Comparison of ENCODE assay signal across 23 mouse cellular contexts in genomic region chr1:189064629-189065028, GRCm38 (mm10). TPM values are rescaled to one million over a fixed set of nuclear protein-coding genes. Genes with fewer than 3 reads are reported as not detected.
DNase-seq lines count a peak whose midpoint lies in the region; ATAC-seq lines count a peak whose summit lies in the region.
"Had no signal": no experiment of that assay in that cellular context is flagged by ENCODE, and none has a peak within 500 bp of the region (broad histone marks: within the 10 kb centered on the region; RNA-seq: fewer than 3 reads in every experiment).

No protein-coding gene starts in this region.

- peak overlapping the region; percentile 17; the same call in 1 of the 2 replicates for H3K27ac ChIP-seq in forebrain, embryonic 14.5 days (ENCODE audit: low read depth, low read length)
- H3K27ac ChIP-seq in forebrain, embryonic 10.5 days = no peak overlapping the region
- no peak overlapping the region for H3K27ac ChIP-seq in midbrain, embryonic 16.5 days (ENCODE audit: low read length)
- H3K27ac ChIP-seq: heart, embryonic 15.5 days; kidney, postnatal 0 days; limb, embryonic 15.5 days; liver, embryonic 15.5 days; midbrain, embryonic 12.5 days had no signal

- 83% methylated on average over 4 of the region's 4 CpGs for WGBS in forebrain, embryonic 14.5 days
- WGBS in forebrain, embryonic 10.5 days = 95% methylated on average over 4 of the region's 4 CpGs
- 86% methylated on average over 4 of the region's 4 CpGs for WGBS in midbrain, embryonic 16.5 days

- no peaks in the 10 kb centered on the region for H3K36me3 ChIP-seq in forebrain, embryonic 14.5 days (ENCODE audit: control insufficient read depth, insufficient read depth, low read length)
- H3K36me3 ChIP-seq in forebrain, embryonic 10.5 days (replicated peaks) = no peaks in the 10 kb centered on the region
- no peaks in the 10 kb centered on the region for H3K36me3 ChIP-seq in midbrain, embryonic 16.5 days (ENCODE audit: control insufficient read depth, insufficient read depth, low read length)
- H3K36me3 ChIP-seq: heart, embryonic 15.5 days; limb, embryonic 15.5 days; liver, embryonic 15.5 days; midbrain, embryonic 12.5 days had no signal

- ATAC-seq in forebrain, embryonic 14.5 days = no peak
- ATAC-seq in midbrain, embryonic 16.5 days = no peak
- ATAC-seq: intestine, embryonic 16.5 days; lung, postnatal 0 days; Patski had no signal

- H3K4me1 ChIP-seq in forebrain, embryonic 14.5 days (ENCODE audit: control insufficient read depth, insufficient read depth, low read length) = no peaks in the 10 kb centered on the region
- peaks cover 4% of the 10 kb centered on the region for H3K4me1 ChIP-seq in forebrain, embryonic 10.5 days
- peaks cover 2% of the 10 kb centered on the region for H3K4me1 ChIP-seq in midbrain, embryonic 16.5 days (ENCODE audit: control insufficient read depth, insufficient read depth, low read length)
- H3K4me1 ChIP-seq: liver, embryonic 15.5 days had no signal

- H3K4me2 ChIP-seq in forebrain, embryonic 14.5 days (ENCODE audit: low read length) = no peak overlapping the region
- no peak overlapping the region for H3K4me2 ChIP-seq in midbrain, embryonic 16.5 days (ENCODE audit: low read length)
- H3K4me2 ChIP-seq: heart, embryonic 15.5 days; limb, embryonic 15.5 days; liver, embryonic 15.5 days; midbrain, embryonic 12.5 days had no signal

- no peak overlapping the region for H3K9ac ChIP-seq in forebrain, embryonic 14.5 days (ENCODE audit: low read length)
- H3K9ac ChIP-seq in midbrain, embryonic 16.5 days (ENCODE audit: low read depth, low read length) = no peak overlapping the region
- H3K9ac ChIP-seq: heart, embryonic 15.5 days; limb, embryonic 15.5 days; liver, embryonic 15.5 days; midbrain, embryonic 12.5 days had no signal

- H3K9me3 ChIP-seq in forebrain, embryonic 14.5 days (replicated peaks; ENCODE audit: control insufficient read depth, low read length) = no peaks in the 10 kb centered on the region
- no peaks in the 10 kb centered on the region for H3K9me3 ChIP-seq in forebrain, embryonic 10.5 days
- H3K9me3 ChIP-seq in midbrain, embryonic 16.5 days (replicated peaks; ENCODE audit: control insufficient read depth, low read length, poor library complexity, severe bottlenecking) = no peaks in the 10 kb centered on the region
- H3K9me3 ChIP-seq: heart, embryonic 15.5 days; limb, embryonic 15.5 days; liver, embryonic 15.5 days; midbrain, embryonic 12.5 days had no signal

- DNase-seq in forebrain, embryonic 14.5 days (ENCODE audit: low spot score) = no peak
- no peak for DNase-seq in forebrain, embryonic 10.5 days (ENCODE audit: extremely low spot score, low spot score)
- DNase-seq in left cerebral cortex, postnatal 4 days = peak; percentile 81
- no peak for DNase-seq in left cerebral cortex, adult 18-20 months (ENCODE audit: low spot score in 2 of 2)
- DNase-seq in cerebellum, adult 9-11 months = peak; percentile 95
- no peak for DNase-seq in layer of hippocampus, postnatal 25 days (ENCODE audit: extremely low spot score in 1 of 2, low spot score in 1 of 2)
- DNase-seq in spleen, postnatal 10 days (ENCODE audit: low spot score in 2 of 2) = no peak
- DNase-seq: adrenal gland, postnatal 10 days; gastrocnemius, postnatal 10 days; heart, adult 18-20 months; heart, postnatal 4 days; layer of hippocampus, postnatal 36 days; thymus, postnatal 25 days had no signal

- intact Hi-C loops in left cerebral cortex, postnatal 4 days (cut with DNase I) = no loop called here

- H3K27me3 ChIP-seq in forebrain, embryonic 14.5 days (replicated peaks; ENCODE audit: control insufficient read depth, insufficient read depth, low read length) = no peaks in the 10 kb centered on the region
- H3K27me3 ChIP-seq in forebrain, embryonic 10.5 days (ENCODE audit: poor library complexity, severe bottlenecking) = no peaks in the 10 kb centered on the region
- H3K27me3 ChIP-seq in midbrain, embryonic 16.5 days (ENCODE audit: control insufficient read depth, insufficient read depth, low read depth, low read length) = no peaks in the 10 kb centered on the region
- H3K27me3 ChIP-seq: heart, embryonic 15.5 days; limb, embryonic 15.5 days; liver, embryonic 15.5 days; midbrain, embryonic 12.5 days; Patski had no signal

- H3K4me3 ChIP-seq in forebrain, embryonic 14.5 days (ENCODE audit: low read depth, low read length) = no peak overlapping the region
- H3K4me3 ChIP-seq in forebrain, embryonic 10.5 days = no peak overlapping the region
- H3K4me3 ChIP-seq in midbrain, embryonic 16.5 days (ENCODE audit: low read depth, low read length) = no peak overlapping the region
- H3K4me3 ChIP-seq: heart, embryonic 15.5 days; limb, embryonic 15.5 days; liver, embryonic 15.5 days; midbrain, embryonic 12.5 days; myocyte had no signal

RNA-seq across cellular contexts. Expression of gene Kctd3, which starts 57.0 kb away (rescaled TPM):
- polyA plus RNA-seq in forebrain, embryonic 14.5 days (2014; fragmentation: Nextera tagmentation; extraction: Ambion mirVana) = 34.0 and 39.6 TPM in 2 replicates
- 27.4 and 27.9 TPM in 2 replicates for polyA plus RNA-seq in forebrain, embryonic 10.5 days (2016; fragmentation: Nextera tagmentation; extraction: Ambion mirVana)
- total RNA-seq in left cerebral cortex, postnatal 4 days (2021) = 100 to 1,000 TPM; 105 to 116 TPM
- total RNA-seq in left cerebral cortex, adult 18-20 months (2021) = 10 to 100 TPM; 75.5 to 79.8 TPM
- total RNA-seq in layer of hippocampus, postnatal 25 days (2021) = 10 to 100 TPM; 90.2 to 99.9 TPM
- polyA plus RNA-seq in midbrain, embryonic 16.5 days (2015; fragmentation: Nextera tagmentation; extraction: Ambion mirVana) = 48.5 and 49.6 TPM in 2 replicates

Comparison
In these comparisons a context has a peak if more than half of its experiments do, and no peak if none do; other contexts are left out.
1. DNase-seq: peak in left cerebral cortex, postnatal 4 days (single experiment) and cerebellum, adult 9-11 months (single experiment); none in forebrain, embryonic 14.5 days (single experiment), forebrain, embryonic 10.5 days (single experiment), left cerebral cortex, adult 18-20 months (0 of 2), layer of hippocampus, postnatal 25 days (0 of 2) and spleen, postnatal 10 days (0 of 2).